Mouse (Mus musculus) gastrocnemius, postnatal 14 days (tissue): ENCODE results near the gene Nbl1. TPM values are rescaled to one million over a fixed set of nuclear protein-coding genes. Genes with fewer than 3 reads are reported as not detected.

Experiments
- DNase-seq: peaks from one replicate; pipeline ENCODE4 v3.0.0; 2021; ENCODE audit warnings: mixed read lengths
- intact Hi-C: fragments of 180-260 bp; cut with DNase I; formaldehyde crosslinking; loops from one replicate; pipeline ENCODE4 v1.15.1; 2025; ENCODE audit warnings: low total_unique reads
- total RNA-seq, 2 experiments: library from RNA; stranded (reverse); gene quantifications; 2 replicates each; pipeline ENCODE4 v1.2.3; 2021

Nbl1 gene
- total RNA-seq, 2 experiments from 2014 or later: 32.2 to 39.6 TPM

- intact Hi-C loops: no loop called here
- no peak for DNase-seq
Observed at GRCm38 (mm10) chr4:139037795-139038607, 54.8 kb downstream of the Nbl1 start.

- intact Hi-C loops: no loop called here
- no peak for DNase-seq
Observed at GRCm38 (mm10) chr4:139035799-139036198, 57.0 kb downstream of the Nbl1 start.

GRCm38 (mm10) chr4:139034942-139035341, 57.9 kb downstream of the Nbl1 start:
- no peak for DNase-seq
- intact Hi-C loops: no loop called here

- intact Hi-C loops: no loop called here
- no peak for DNase-seq
Observed at GRCm38 (mm10) chr4:139034540-139034939, 58.3 kb downstream of the Nbl1 start.

GRCm38 (mm10) chr4:139034010-139034367, 58.8 kb downstream of the Nbl1 start:
- no peak for DNase-seq
- intact Hi-C loops: no loop called here

GRCm38 (mm10) chr4:139033263-139034009, 59.4 kb downstream of the Nbl1 start:
- DNase-seq: no peak
- intact Hi-C loops: no loop called here

- no peak for DNase-seq
- intact Hi-C loops: no loop called here
Observed at GRCm38 (mm10) chr4:139032521-139032920, 60.3 kb downstream of the Nbl1 start.

Other genes starting within 250 kb of the Nbl1 start
- gene Pla2g5, start 229.5 kb downstream of the Nbl1 start, total RNA-seq: 1 to 10 TPM in 1 of 2 experiments, under 1 TPM in 1; 0.95 to 1.8 TPM
- not detected for gene Gm13030, start 219.0 kb downstream of the Nbl1 start, total RNA-seq
- not detected for gene Pla2g2e, start 215.1 kb downstream of the Nbl1 start, total RNA-seq
- gene Otud3, start 179.0 kb downstream of the Nbl1 start, total RNA-seq: 1 to 10 TPM; 7.3 to 8.9 TPM
- not detected for gene Rnf186, start 125.9 kb downstream of the Nbl1 start, total RNA-seq
- 1 to 10 TPM; 3.4 to 3.5 TPM for gene Tmco4, start 120.1 kb downstream of the Nbl1 start, total RNA-seq
- gene Htr6, start 17.4 kb downstream of the Nbl1 start, total RNA-seq: not detected
- gene Minos1, start 38.1 kb upstream of the Nbl1 start, total RNA-seq: 100 to 1,000 TPM; 434 to 465 TPM
- 100 to 1,000 TPM; 590 to 617 TPM for gene Capzb, start 99.9 kb upstream of the Nbl1 start, total RNA-seq
- gene Pqlc2, start 217.7 kb upstream of the Nbl1 start, total RNA-seq: 1 to 10 TPM; 6.0 to 6.4 TPM
- 10 to 100 TPM; 34.2 to 37.4 TPM for gene Akr7a5, start 217.8 kb upstream of the Nbl1 start, total RNA-seq